Mouse (Mus musculus) ovary, postnatal 14 days (tissue): ENCODE data around the gene Igfbp7.

Experiments
- DNase-seq: peaks from one replicate; pipeline ENCODE4 v3.0.0; 2022; ENCODE audit warnings: low spot score

Igfbp7 gene

DNA sequence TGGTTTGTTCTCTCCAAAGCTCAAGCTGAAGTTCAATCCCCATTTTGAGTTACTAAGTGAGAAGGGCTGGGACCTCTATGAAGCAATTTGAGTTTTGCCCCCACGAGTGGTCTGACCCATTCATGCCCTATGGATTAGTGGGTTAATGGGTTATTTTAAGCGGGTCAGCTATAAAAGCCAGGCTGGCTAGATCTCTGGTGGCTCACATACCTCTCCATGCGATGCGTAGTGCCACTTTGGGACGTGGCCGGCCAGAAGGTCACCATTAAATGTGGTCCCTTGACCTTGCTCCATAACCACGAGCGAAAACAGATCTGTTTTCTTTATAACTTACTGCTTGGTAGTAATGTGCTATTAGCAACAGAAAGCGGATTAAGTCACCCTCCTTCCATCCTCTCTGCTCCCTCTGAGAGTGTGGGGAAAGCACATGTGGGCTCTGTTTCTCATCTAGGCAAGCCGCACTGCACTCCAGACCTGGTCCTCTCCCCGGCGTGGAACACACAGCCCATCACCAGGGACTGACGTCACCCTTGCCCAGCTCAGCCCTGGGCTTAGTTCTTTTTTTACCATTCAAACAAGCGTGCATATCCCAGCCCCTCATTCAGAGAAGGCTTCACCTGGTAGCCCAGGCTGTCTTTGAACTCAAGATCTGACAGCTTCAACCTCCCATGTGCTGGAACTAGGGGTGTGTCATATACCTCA, 28.3 kb downstream of the Igfbp7 start:
- no peak for DNase-seq

DNA sequence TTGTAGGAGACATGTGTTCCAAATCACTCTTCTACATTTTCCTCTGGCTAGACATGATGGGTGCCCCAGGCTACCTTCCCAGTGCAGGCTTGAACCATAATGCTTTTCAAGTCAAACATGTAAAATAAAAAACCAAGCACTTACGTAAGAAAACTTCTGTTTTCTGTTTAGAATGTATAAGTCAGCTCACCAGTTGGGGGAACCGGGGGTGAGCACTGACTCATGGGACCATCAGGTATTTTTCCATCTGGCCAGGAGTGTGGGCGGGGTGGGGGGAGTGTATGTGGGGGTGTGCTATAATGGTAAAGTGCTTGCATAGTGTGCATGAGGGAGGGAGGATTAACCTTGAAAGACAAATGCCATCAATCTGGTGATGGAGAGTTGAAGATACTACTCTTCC, 29.8 kb downstream of the Igfbp7 start:
- DNase-seq, result no peak

DNA sequence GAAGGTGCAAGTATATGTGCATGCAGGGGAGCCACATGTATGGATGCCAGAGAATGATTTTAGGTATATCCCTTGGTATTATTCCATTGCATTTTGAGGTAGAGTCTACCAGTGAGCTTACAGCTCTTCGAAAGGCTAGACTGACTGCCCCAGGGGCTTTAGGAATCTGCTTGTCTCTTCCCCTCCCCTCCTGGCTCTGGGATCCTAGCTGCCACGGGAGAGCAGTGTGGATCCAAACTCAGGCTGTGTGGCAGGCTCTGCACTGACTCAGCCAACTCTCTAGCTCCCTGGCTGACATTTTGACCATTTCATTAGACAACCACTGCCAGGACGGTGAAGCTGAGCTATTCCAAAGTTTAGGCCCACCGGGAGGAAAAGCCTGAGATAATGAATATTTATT, 32.3 kb downstream of the Igfbp7 start:
- DNase-seq, result no peak

DNA sequence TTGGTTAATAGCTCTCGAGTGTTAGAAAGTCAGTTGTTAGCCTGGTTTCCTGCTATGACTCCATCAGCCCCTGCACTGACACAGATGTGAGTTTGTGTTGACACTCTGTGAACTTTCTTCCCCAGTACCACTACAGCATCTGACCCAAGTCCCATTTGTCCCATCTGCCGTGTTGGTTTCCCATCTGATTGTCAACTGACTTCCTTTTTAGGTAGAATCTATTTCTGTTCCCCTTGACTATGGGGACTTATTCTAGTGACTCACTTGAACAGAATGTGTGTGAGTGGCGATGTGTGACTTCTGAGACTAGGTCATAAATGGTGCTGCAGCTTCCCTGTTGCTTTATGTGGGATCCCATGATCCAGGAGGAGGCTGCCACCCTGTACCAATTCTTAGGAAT, 32.9 kb downstream of the Igfbp7 start:
- DNase-seq, result no peak

DNA sequence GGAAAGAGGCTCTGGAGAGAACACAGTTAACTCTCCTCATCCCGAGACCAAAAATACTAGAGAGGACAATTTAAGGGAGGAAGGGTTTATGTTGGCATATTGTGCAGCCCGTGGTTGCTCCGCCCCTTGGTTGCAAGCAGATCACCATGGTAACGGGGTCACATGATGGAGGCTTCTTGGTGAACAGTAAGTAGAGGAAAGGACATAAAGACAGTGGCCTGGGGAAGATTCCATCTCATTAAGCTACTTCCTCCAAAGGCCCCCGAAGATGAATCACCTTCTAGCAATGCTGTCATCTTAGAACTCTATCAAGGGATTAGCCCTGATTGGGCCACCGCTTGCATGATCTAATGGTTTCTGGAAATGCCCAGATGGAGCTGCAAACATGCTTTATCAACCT, 35.1 kb downstream of the Igfbp7 start:
- no peak for DNase-seq

GRCm38 (mm10) chr5:77372242-77372641, 35.6 kb downstream of the Igfbp7 start:
- DNase-seq, result no peak

DNA sequence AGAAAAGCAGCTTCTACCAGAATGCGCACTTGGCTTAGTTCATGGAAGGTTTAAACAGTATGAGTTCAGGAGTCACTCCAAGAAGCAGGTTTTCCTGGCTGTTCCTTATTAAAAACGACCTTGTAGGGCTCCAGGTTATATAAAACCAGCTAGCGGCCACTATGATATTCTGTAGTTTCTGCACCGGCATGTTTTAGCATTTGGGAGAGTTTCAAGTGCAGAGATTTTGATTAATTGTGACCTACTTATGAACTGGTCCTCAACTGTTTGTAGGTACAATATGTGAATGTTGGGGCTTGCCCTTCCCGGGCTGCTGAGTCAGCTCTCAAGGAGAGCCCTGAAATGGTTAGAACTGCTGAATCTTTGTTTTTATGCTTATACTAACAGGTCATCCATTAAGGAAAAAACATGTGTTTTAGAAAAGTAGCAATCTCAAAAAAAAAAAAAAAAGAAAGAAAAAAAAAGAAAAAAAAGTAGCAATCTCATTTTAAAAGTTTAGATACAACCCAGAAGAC, 37.4 kb downstream of the Igfbp7 start:
- DNase-seq, result no peak

DNA sequence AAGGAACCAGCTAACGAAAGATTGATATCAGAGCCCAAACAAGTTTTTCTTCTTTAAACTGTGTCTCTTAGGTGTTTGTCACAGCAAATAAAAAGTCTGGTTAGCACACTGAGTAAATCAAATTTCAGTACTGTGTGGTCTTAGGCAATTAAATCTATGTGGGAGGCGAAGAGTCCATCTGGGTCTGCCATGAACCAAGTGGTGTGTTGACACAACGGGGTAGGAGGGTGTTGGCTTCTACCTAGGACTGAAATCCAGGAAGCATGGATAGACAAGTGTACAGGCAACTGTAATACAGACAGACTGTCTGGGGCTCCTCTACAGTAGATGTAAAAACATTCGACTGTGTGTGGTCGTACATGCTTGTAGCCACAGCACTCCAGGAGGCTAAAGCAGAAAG, 38.4 kb downstream of the Igfbp7 start:
- no peak for DNase-seq

DNA sequence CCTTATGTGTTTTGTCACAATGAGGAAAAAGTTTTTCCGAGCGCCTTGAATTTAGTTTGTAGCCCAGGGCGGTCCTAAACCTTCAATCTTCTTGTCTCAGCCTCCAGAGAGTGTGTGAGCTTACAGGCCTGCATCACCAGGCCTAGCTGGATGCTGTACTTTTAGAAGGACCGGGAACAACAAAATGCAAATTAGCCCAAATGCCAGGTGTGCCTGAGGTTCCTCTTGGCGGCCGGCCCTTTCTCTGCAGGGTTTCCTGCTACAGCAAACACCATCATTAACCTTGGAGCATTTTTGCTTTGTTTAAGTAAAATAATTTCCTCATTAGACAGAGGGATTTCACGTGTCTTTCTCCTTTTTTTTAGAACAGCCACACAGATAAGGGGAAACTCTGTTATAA, 39.6 kb downstream of the Igfbp7 start:
- no peak for DNase-seq

- no peak for DNase-seq
Observed at GRCm38 (mm10) chr5:77367682-77368081, 40.2 kb downstream of the Igfbp7 start.

DNA sequence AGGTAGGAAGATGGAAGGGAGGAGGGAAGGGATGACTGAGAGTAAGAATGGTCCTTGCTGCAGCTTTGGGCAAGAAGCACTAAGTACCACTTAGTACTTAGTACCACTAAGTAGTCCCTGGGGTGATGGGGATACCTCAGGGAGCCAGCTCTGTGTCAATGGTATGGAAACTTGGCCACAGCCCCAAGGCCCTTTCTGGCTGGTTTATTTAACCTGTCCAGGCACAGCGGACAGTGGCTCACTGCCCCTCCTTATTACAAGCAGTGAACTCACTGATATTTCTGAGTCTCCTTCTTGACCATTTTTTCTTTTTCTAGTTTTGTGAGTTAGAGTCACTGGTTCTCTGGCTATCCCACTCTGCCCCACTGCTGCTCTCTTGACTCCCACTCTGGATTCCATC, 40.7 kb downstream of the Igfbp7 start:
- DNase-seq, result no peak

GRCm38 (mm10) chr5:77366313-77366712, 41.5 kb downstream of the Igfbp7 start:
- DNase-seq, result no peak

DNA sequence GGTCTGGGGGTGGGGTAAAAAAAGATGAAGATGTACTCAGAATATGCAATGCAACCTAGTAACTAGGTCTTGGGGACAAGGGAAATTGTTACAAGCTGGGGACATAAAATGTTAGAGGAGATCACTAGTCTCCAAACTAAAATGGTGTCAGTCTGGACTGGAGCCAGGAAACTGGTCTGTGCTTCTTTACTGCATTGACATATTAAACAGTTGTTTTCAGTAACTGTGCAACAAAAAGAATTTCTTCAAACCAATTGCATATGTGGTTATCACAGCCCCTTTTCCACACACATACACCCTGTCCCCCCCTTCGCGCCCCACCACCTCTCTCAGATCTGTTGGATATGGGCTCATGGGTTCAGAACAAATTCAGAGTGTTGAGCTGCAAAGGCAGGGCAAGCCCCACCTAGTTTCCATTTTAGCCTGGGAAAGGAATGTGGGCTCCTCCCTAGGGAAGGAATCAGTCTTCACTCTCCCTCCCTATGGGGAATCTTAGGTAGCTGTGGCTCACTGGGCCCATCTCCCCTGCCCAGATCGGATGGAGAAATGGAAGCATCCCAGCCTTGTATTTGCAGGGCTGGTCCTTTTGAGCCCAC, 43.3 kb downstream of the Igfbp7 start:
- DNase-seq, result no peak

DNA sequence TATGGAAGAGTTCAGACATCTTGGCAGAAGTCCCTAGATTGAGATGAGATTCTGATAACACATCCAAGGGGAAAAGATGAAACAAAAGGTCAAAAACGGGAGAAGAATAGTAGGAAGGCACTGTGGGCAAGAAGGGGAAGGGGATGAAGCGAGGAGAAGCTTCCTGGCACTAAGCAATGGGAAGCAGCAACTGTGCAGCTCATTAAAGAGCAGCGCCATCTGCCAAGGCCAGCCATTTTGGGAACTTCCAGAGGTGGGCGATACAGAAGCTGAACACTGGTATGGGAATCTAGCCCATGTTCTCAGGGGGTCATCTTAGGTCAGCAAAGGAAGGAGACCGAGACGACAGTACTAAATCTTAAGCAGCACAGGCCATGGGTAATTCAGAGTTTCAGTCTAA, 44.2 kb downstream of the Igfbp7 start:
- DNase-seq, result no peak

GRCm38 (mm10) chr5:77362120-77362519, 45.7 kb downstream of the Igfbp7 start:
- DNase-seq, result no peak

DNA sequence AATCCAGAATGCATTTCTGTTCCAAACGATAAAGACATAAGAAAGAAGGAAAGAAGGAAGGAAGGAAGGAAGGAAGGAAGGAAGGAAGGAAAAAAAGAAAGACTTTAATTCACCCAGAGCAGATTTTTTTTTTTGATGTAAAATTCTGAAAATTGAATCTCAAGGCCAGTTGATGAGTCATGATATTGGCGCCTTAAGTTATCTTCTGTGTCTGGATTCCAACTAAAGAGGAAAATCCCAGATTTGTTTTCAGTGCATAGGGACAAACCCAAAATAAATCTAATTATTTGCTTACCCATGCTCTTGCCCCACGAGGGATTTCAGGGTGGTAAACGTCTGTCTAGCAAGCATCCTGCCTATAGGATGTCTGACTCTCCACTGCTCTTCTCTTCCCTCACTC, 46.8 kb downstream of the Igfbp7 start:
- no peak for DNase-seq

DNA sequence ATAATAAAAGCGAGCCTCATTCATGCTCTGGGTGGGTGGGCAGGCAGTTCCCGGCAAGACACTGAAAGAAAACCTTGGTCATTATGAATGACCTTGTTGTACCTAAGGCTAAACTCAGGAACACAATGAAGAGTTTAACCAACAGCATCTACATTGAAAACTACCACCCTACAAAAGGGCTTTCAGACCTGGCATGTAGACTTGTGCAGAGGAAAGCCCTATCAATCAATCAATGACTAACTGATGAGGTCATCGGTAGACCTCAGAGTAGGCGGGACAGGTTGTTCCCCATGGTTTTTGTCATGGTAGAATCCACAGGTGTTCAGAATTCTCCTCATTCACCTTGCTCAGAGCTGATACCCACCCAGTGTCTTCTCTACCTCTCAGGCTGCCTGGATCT, 47.9 kb downstream of the Igfbp7 start:
- DNase-seq, result no peak

GRCm38 (mm10) chr5:77358347-77358746, 49.5 kb downstream of the Igfbp7 start:
- DNase-seq, result peak; percentile 47

- DNase-seq, result no peak
Observed at GRCm38 (mm10) chr5:77357405-77358149, 50.3 kb downstream of the Igfbp7 start.

DNA sequence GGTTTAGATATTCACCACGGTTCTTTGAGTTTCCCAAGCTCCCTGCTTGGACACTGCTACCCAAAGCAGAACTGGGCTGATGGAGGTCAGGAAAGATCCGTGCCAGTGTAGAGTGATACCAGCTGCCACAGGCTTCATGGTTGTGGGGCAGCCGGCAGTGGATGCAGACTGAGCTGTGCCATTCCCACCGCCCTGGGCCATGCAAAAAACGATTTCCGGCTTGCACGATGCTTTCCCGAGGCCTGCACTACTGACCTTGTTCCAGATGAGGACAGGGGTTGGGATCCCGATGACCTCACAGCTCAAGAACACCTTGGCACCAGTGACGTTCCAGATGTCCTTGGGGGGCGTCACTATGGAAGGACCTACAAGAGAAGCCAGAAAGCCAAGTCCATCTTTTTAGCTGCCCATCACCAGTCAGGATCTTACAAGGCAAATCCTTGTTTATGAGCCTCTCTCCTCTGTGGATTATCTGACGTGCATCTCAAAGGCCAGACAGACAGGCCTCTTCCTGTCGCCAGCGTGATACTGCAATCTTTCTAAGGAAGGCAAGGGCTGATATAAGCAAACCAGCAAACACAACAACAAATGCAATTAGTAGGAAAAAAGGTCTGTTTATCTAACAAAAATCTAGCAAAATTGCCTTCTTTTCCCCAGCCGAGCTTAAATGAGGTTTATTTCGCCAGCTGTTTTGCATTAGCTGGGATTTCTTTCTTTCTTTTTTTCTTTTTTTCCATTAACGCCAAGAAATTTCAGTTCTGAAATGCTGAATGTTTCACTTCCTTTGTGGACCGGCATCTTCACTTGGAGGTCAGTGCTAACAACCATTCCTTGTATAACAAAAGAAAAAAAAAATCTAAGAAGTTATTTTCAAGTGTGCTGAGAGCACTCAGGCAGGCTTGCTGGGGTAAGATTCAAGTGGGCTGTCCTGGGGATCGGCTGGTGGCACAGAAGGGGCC, 52.3 kb downstream of the Igfbp7 start:
- DNase-seq, result no peak

- peak; percentile 78 for DNase-seq
Observed at GRCm38 (mm10) chr5:77354361-77354787, 53.5 kb downstream of the Igfbp7 start.

- no peak for DNase-seq
Observed at GRCm38 (mm10) chr5:77351691-77352090, 56.1 kb downstream of the Igfbp7 start.
